Mouse (Mus musculus) forebrain, embryonic 14.5 days (tissue): ENCODE results near the gene Ankrd12. TPM values are rescaled to one million over a fixed set of nuclear protein-coding genes. Genes with fewer than 3 reads are reported as not detected.
A peak's percentile ranks its signal among the peaks of the same experiment; 100 is the strongest.

Experiments used
- ATAC-seq: fragments of 200-750 bp; cut with Nextera tagmentation; 2 replicates; pipeline ENCODE4 v1.8.0; 2017; ENCODE audit warnings: mild to moderate bottlenecking, moderate library complexity
- DNase-seq: peaks from one replicate; pipeline ENCODE4 v3.0.0-alpha.2; 2015; ENCODE audit warnings: low spot score
- H3K27ac ChIP-seq: fragments of 300-500 bp; sonication (generic); 2 replicates; pipeline ENCODE4 v1.5.1; 2014; ENCODE audit warnings: low read depth, mild to moderate bottlenecking, control low read depth, low read length, moderate library complexity
- H3K27me3 ChIP-seq: fragments of 300-500 bp; sonication (generic); replicated peaks from 2 replicates; pipeline ENCODE4 v1.6.1; 2014; ENCODE audit warnings: low read length, control low read depth, mixed read lengths; ENCODE audit not compliant: control insufficient read depth, insufficient read depth
- H3K36me3 ChIP-seq: fragments of 300-500 bp; sonication (generic); 2 replicates; pipeline ENCODE4 v1.6.1; 2014; ENCODE audit warnings: low read length, control low read depth; ENCODE audit not compliant: control insufficient read depth, insufficient read depth
- H3K4me1 ChIP-seq: fragments of 300-500 bp; sonication (generic); 2 replicates; pipeline ENCODE4 v1.6.1; 2014; ENCODE audit warnings: antibody characterized with exemption, low read length, control low read depth; ENCODE audit not compliant: control insufficient read depth, insufficient read depth
- H3K4me2 ChIP-seq: fragments of 300-500 bp; sonication (generic); 2 replicates; pipeline ENCODE4 v1.6.1; 2014; ENCODE audit warnings: mild to moderate bottlenecking, control low read depth, low read length
- H3K4me3 ChIP-seq: fragments of 300-500 bp; sonication (generic); 2 replicates; pipeline ENCODE4 v1.5.1; 2014; ENCODE audit warnings: low read depth, low read length, control low read depth
- H3K9ac ChIP-seq: fragments of 300-500 bp; sonication (generic); 2 replicates; pipeline ENCODE4 v1.6.1; 2014; ENCODE audit warnings: mild to moderate bottlenecking, low read length, control low read depth, moderate library complexity
- H3K9me3 ChIP-seq: fragments of 300-500 bp; sonication (generic); replicated peaks from 2 replicates; pipeline ENCODE4 v1.6.1; 2016; ENCODE audit warnings: low read length, control low read depth, mixed read lengths; ENCODE audit not compliant: control insufficient read depth
- WGBS: fragments of 180-500 bp; shearing (Covaris S2); extraction: QIAGEN DNeasy Blood & Tissue Kit; methylation state at CpG from one replicate; pipeline ENCODE4 v1.1.7; 2014; 5-methylcytosine and 5-hydroxymethylcytosine counted together
- polyA plus RNA-seq: library from polyadenylated mRNA; unstranded; fragments of >200 nt; fragmentation: Nextera tagmentation; extraction: Ambion mirVana; gene quantifications from 2 replicates; pipeline ENCODE4 v1.2.1, GENCODE M21; 2014

Ankrd12 gene
- polyA plus RNA-seq, 1 experiment from 2014 or later = 83.0 TPM

DNA sequence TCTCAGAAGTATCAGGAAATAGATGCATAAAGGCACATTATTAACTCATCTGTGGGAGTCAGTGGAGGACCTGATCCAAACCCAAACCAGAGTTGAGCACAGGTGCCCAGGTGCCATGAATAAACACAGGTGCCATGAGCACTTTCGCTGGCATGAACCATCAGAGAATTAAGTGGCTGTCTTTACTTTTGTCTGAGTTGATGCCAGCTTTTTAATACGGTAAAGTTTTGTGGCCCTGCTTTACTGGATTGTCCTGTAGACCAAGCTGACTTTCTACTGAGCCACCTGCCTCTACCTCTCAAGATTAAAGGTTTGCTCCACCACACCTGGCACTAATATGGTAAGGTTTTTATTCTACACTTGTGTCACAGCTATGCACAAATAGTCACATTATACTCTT, 15.2 kb upstream of the Ankrd12 start:
- Histone ChIP-seq H3K9ac (no peak overlapping the region), H3K27ac (no peak overlapping the region), H3K27me3 (no peaks in the 10 kb centered on the region), H3K9me3 (no peaks in the 10 kb centered on the region), H3K4me1 (no peaks in the 10 kb centered on the region), H3K36me3 (peaks cover 19% of the 10 kb centered on the region), H3K4me2 (no peak overlapping the region), H3K4me3 (no peak overlapping the region)
- DNase-seq = no peak
- 98% methylated on average over 2 of the region's 2 CpGs for WGBS
- ATAC-seq = no peak

DNA sequence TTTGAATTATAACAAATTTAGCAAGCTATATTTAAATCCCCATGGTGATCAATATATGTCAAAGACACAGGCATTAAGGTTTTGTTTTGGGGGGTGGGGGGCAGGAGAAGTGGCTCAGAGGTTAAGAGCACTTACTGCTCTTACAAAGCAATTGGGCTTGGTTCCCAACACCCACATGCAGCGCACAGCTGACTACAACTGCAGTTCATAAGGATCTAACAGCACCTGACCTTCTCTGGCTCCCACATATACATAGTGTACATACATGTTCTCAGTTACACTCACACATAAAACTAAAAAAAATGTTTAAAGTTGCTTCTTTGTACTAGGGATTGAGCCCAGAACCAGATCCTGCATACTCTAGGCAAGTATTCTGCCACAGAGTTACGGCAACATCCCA, 14.5 kb upstream of the Ankrd12 start:
- WGBS = 89% methylated on average over 2 of the region's 2 CpGs
- H3K9me3 ChIP-seq = no peaks in the 10 kb centered on the region
- H3K4me1 ChIP-seq = no peaks in the 10 kb centered on the region
- no peak overlapping the region for H3K9ac ChIP-seq
- H3K27ac ChIP-seq = no peak overlapping the region
- DNase-seq (no peak), ATAC-seq (no peak)
- H3K27me3 ChIP-seq = no peaks in the 10 kb centered on the region
- H3K36me3 ChIP-seq = peaks cover 25% of the 10 kb centered on the region
- H3K4me2 ChIP-seq = no peak overlapping the region
- H3K4me3 ChIP-seq = no peak overlapping the region

GRCm38 (mm10) chr17:66090251-66090650, 13.4 kb upstream of the Ankrd12 start:
- H3K4me3 ChIP-seq = no peak overlapping the region
- peaks cover 37% of the 10 kb centered on the region for H3K36me3 ChIP-seq
- ATAC-seq (no peak), DNase-seq (no peak)
- H3K4me1 ChIP-seq = no peaks in the 10 kb centered on the region
- H3K9ac ChIP-seq = no peak overlapping the region
- H3K4me2 ChIP-seq = no peak overlapping the region
- no peaks in the 10 kb centered on the region for H3K9me3 ChIP-seq
- H3K27me3 ChIP-seq = no peaks in the 10 kb centered on the region
- H3K27ac ChIP-seq = no peak overlapping the region

DNA sequence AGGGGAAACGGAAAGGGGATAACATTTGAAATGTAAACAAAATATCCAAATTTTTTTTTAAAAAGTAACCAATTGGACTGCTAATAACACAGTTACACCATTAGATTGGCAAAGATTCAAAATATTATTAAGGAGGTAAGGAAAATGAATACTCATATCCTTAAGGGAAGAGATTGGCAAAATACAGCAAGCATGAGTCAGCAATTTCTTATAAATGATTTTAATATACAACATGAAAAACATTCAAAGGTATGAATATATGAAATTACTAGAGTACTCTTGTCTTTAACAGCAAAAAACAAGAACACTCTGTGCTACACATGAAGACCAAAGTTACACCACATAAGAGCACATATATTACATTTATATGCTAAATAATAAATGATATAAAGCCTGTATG, 8.1 kb upstream of the Ankrd12 start:
- 100% methylated on average over 1 of the region's 1 CpGs for WGBS
- no peak for ATAC-seq
- H3K36me3 ChIP-seq = peaks cover 49% of the 10 kb centered on the region

DNA sequence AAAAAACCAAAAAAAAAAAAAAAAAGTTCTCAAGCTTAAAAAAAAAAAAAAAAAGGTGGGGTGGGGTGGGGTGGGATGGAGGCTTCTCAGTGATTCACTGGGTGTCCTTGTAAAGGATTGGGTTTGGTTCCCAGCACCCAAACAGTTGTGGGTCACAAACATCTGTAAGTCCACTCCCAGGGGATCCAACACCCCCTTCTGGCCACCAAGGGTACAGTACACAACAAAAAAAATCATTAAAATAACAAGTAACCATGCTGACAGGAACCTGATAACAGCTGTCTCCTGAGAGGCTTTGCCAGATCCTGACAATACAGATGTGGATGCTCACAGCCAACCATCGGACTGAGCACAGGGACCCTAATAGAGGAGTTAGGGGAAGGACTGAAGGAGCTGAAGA, 7.6 kb upstream of the Ankrd12 start:
- DNase-seq = no peak
- ATAC-seq = no peak
- Histone ChIP-seq H3K27me3 (no peaks in the 10 kb centered on the region), H3K27ac (no peak overlapping the region), H3K4me3 (no peak overlapping the region), H3K9me3 (no peaks in the 10 kb centered on the region), H3K9ac (no peak overlapping the region), H3K4me2 (no peak overlapping the region), H3K4me1 (no peaks in the 10 kb centered on the region), H3K36me3 (peaks cover 48% of the 10 kb centered on the region)
- 100% methylated on average over 1 of the region's 1 CpGs for WGBS

More for the DNA sequence above, 8.1 kb upstream of the Ankrd12 start:
- Histone ChIP-seq H3K4me3 (no peak overlapping the region), H3K27me3 (no peaks in the 10 kb centered on the region), H3K27ac (no peak overlapping the region), H3K9me3 (no peaks in the 10 kb centered on the region), H3K9ac (no peak overlapping the region), H3K4me2 (no peak overlapping the region), H3K4me1 (no peaks in the 10 kb centered on the region)
- DNase-seq = no peak

DNA sequence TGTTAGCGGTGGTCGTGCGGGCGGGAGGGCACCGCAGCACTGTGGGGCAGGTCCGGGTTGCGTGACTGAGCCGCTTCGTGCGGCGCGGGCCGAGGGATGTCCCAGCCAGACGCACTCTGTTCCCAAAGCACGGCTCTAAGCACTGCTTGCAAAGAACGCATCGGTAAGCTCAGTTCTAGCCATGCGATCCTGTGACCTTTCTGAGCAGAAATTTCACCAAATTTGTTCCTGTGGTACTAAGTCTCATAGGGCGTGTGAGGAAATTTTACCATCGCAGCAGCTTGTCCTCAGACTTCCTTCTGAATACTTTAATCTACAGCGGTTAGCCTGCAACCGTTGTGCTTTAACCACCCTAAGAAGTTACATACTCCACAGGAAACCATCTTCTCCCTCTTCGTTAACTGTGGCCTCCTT, 555 bp upstream of the Ankrd12 start:
- DNase-seq (peak; percentile 37), ATAC-seq (peak; percentile 69)
- WGBS = under 1% methylated on average over 23 of the region's 23 CpGs

GRCm38 (mm10) chr17:66076174-66076927, 538 bp downstream of the Ankrd12 start:
- Histone ChIP-seq H3K4me1 (no peaks in the 10 kb centered on the region), H3K9ac (peak overlapping the region; percentile 80), H3K36me3 (peaks cover 15% of the 10 kb centered on the region), H3K4me3 (peak overlapping the region; percentile 95), H3K9me3 (no peaks in the 10 kb centered on the region), H3K27me3 (no peaks in the 10 kb centered on the region), H3K4me2 (peak overlapping the region; percentile 81), H3K27ac (peak overlapping the region; percentile 95)
- DNase-seq (peak; percentile 45), ATAC-seq (peak; percentile 86)
- WGBS = under 1% methylated on average over 87 of the region's 95 CpGs

More for the DNA sequence above, 555 bp upstream of the Ankrd12 start:
- Histone ChIP-seq H3K9me3 (no peaks in the 10 kb centered on the region), H3K4me1 (no peaks in the 10 kb centered on the region), H3K9ac (peak overlapping the region; percentile 80), H3K4me2 (peak overlapping the region; percentile 81), H3K4me3 (peak overlapping the region; percentile 95), H3K36me3 (peaks cover 15% of the 10 kb centered on the region), H3K27me3 (no peaks in the 10 kb centered on the region), H3K27ac (peak overlapping the region; percentile 95)

DNA sequence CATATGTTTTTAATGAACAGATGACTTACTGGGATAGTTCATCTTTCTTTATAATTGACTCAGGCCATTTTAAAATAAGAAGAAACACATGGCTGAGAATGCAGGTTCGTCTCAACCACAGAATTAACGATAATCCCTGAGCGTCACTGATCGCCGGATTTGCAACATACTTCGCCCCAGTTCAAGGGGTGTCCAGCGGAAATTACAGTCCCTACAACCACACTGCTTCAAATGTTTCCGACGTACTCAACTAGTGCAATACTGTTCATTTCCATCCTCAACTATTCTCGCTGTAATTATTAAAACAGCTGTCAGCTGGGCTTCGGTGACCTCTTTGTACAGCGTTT, 1.1 kb downstream of the Ankrd12 start:
- Histone ChIP-seq H3K27ac (peak overlapping the region; percentile 95; the same call in 1 of the 2 replicates), H3K4me3 (peak overlapping the region; percentile 95), H3K36me3 (peaks cover 11% of the 10 kb centered on the region), H3K4me1 (no peaks in the 10 kb centered on the region), H3K9ac (peak overlapping the region; percentile 80), H3K4me2 (peak overlapping the region; percentile 81), H3K9me3 (no peaks in the 10 kb centered on the region), H3K27me3 (no peaks in the 10 kb centered on the region)
- 3% methylated on average over 12 of the region's 12 CpGs for WGBS
- DNase-seq (no peak), ATAC-seq (0 out of 2 replicates have a peak, but pooled peaks have one; percentile 0)

- no peaks in the 10 kb centered on the region; the same call in 1 of the 2 replicates for H3K36me3 ChIP-seq
- no peak overlapping the region for H3K4me3 ChIP-seq
- whole genome bisulfite sequencing = 88% methylated on average over 7 of the region's 7 CpGs
- H3K9ac ChIP-seq = no peak overlapping the region
- H3K4me1 ChIP-seq = no peaks in the 10 kb centered on the region
- DNase-seq (no peak), ATAC-seq (no peak)
- H3K4me2 ChIP-seq = no peak overlapping the region
- no peaks in the 10 kb centered on the region for H3K27me3 ChIP-seq
- H3K9me3 ChIP-seq = no peaks in the 10 kb centered on the region
- H3K27ac ChIP-seq = no peak overlapping the region
These were observed 2.9 kb downstream of the Ankrd12 start for GRCm38 (mm10) chr17:66073971-66074370.
